Mouse (Mus musculus) lung, embryonic 15.5 days (tissue): ENCODE measurements at regions not wholly inside any gene's neighbourhood (a gene's known extent, or its start where the extent isn't known, plus 50 kb on each side); places are given as distances from the start of the nearest gene placed in this dataset.

ENCODE experiments used
- ATAC-seq: fragments of 200-750 bp; cut with Nextera tagmentation; 2 replicates; pipeline ENCODE4 v1.8.0; 2017; ENCODE audit warnings: moderate number of reproducible peaks, borderline replicate concordance; ENCODE audit not compliant: low FRiP score, low TSS enrichment; ENCODE audit errors: extremely low read depth
- H3K27ac ChIP-seq: fragments of 300-500 bp; sonication (generic); 2 replicates; pipeline ENCODE4 v1.5.1; 2015; ENCODE audit warnings: moderate library complexity, mild to moderate bottlenecking, inconsistent platforms
- H3K27me3 ChIP-seq: fragments of 300-500 bp; sonication (generic); 2 replicates; pipeline ENCODE4 v1.6.1; 2015; ENCODE audit warnings: inconsistent platforms
- H3K36me3 ChIP-seq: fragments of 300-500 bp; sonication (generic); 2 replicates; pipeline ENCODE4 v1.6.1; 2015; ENCODE audit warnings: inconsistent platforms
- H3K4me1 ChIP-seq: fragments of 300-500 bp; sonication (generic); 2 replicates; pipeline ENCODE4 v1.6.1; 2015; ENCODE audit warnings: inconsistent platforms
- H3K4me2 ChIP-seq: fragments of 300-500 bp; sonication (generic); 2 replicates; pipeline ENCODE4 v1.6.1; 2015; ENCODE audit warnings: inconsistent platforms, mild to moderate bottlenecking, moderate library complexity
- H3K4me3 ChIP-seq: fragments of 300-500 bp; sonication (generic); 2 replicates; pipeline ENCODE4 v1.5.1; 2015; ENCODE audit warnings: mild to moderate bottlenecking, inconsistent platforms
- H3K9ac ChIP-seq: fragments of 300-500 bp; sonication (generic); 2 replicates; pipeline ENCODE4 v1.6.1; 2015; ENCODE audit warnings: inconsistent platforms
- H3K9me3 ChIP-seq: fragments of 300-500 bp; sonication (generic); 2 replicates; pipeline ENCODE4 v1.6.1; 2016; ENCODE audit warnings: inconsistent platforms
- WGBS: fragments of 180-500 bp; shearing (Covaris S2); methylation state at CpG from one replicate; pipeline ENCODE4 v1.1.7; 2015; 5-methylcytosine and 5-hydroxymethylcytosine counted together

DNA sequence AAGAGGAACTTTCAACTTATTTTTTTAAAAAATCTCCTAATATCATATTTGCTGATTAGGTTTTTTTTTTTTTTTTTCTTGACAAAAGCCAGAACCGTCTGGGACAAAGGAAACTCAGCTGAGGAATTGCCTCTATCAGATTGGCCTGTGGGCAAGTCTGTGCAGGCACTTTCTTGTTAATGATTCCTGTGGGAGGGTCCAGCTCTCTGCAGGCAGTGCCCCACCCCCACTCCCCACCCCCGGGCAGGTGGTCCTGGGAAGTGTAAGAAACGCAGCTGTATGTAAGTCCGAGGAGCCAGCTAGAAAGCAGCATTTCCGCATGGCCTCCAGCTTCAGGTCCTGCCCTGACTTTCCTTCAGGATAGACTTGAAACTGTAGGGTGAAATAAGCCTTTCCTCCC is 377.7 kb downstream of the Sox2 start:
- no peak overlapping the region for H3K4me2 ChIP-seq
- 15% methylated on average over 5 of the region's 5 CpGs for WGBS
- H3K27ac ChIP-seq: no peak overlapping the region
- H3K36me3 ChIP-seq: no peaks in the 10 kb centered on the region
- no peaks in the 10 kb centered on the region for H3K4me1 ChIP-seq
- no peak overlapping the region for H3K9ac ChIP-seq
- ATAC-seq: no peak
- no peak overlapping the region for H3K4me3 ChIP-seq
- no peaks in the 10 kb centered on the region for H3K27me3 ChIP-seq
- no peaks in the 10 kb centered on the region for H3K9me3 ChIP-seq

- Histone ChIP-seq H3K36me3 (no peaks in the 10 kb centered on the region), H3K27ac (no peak overlapping the region), H3K4me3 (no peak overlapping the region), H3K4me1 (no peaks in the 10 kb centered on the region), H3K4me2 (no peak overlapping the region), H3K9ac (no peak overlapping the region), H3K9me3 (no peaks in the 10 kb centered on the region), H3K27me3 (no peaks in the 10 kb centered on the region)
- 80% methylated on average over 8 of the region's 8 CpGs for WGBS
- no peak for ATAC-seq
Observed at GRCm38 (mm10) chr3:35029924-35030323, 379.7 kb downstream of the Sox2 start.

GRCm38 (mm10) chr3:35033587-35033986 is 383.4 kb downstream of the Sox2 start:
- H3K4me3 ChIP-seq: no peak overlapping the region
- no peaks in the 10 kb centered on the region for H3K27me3 ChIP-seq
- no peak overlapping the region for H3K4me2 ChIP-seq
- H3K4me1 ChIP-seq: no peaks in the 10 kb centered on the region
- H3K36me3 ChIP-seq: no peaks in the 10 kb centered on the region
- ATAC-seq: no peak
- no peaks in the 10 kb centered on the region for H3K9me3 ChIP-seq
- 75% methylated on average over 8 of the region's 8 CpGs for WGBS
- no peak overlapping the region for H3K9ac ChIP-seq
- H3K27ac ChIP-seq: no peak overlapping the region

DNA sequence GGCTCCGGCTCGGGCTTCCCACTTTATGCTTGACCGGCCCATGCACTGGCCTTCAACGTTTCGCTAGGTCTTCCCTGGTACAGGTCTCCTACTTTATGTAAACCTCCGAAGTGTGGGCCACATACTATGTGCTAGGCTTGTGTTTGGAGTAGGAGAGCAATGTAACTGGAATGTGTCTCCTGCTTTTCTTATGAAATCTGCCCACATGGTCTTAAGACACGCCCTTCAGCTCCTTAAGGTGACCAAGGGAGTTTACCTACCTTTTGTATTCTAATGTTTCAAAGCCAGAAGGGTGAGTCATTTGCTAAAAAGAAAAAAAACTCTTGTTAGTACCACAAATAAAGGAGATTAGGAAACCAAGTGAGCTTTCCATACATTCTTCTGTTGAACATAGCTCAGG is 385.0 kb downstream of the Sox2 start:
- H3K27ac ChIP-seq: no peak overlapping the region
- H3K9me3 ChIP-seq: no peaks in the 10 kb centered on the region
- H3K9ac ChIP-seq: no peak overlapping the region
- no peak overlapping the region for H3K4me3 ChIP-seq
- H3K36me3 ChIP-seq: no peaks in the 10 kb centered on the region
- 75% methylated on average over 7 of the region's 7 CpGs for WGBS
- ATAC-seq: no peak
- H3K4me2 ChIP-seq: no peak overlapping the region
- no peaks in the 10 kb centered on the region for H3K27me3 ChIP-seq
- no peaks in the 10 kb centered on the region for H3K4me1 ChIP-seq

- ATAC-seq: no peak
- WGBS: 72% methylated on average over 2 of the region's 2 CpGs
- H3K4me3 ChIP-seq: no peak overlapping the region
- H3K4me1 ChIP-seq: no peaks in the 10 kb centered on the region
- H3K9me3 ChIP-seq: no peaks in the 10 kb centered on the region
- no peak overlapping the region for H3K4me2 ChIP-seq
- H3K9ac ChIP-seq: no peak overlapping the region
- no peaks in the 10 kb centered on the region for H3K27me3 ChIP-seq
- H3K36me3 ChIP-seq: no peaks in the 10 kb centered on the region
- H3K27ac ChIP-seq: no peak overlapping the region
Observed at GRCm38 (mm10) chr3:35043705-35044104, 393.5 kb downstream of the Sox2 start.

GRCm38 (mm10) chr3:35059438-35059837 is 409.2 kb downstream of the Sox2 start:
- H3K4me3 ChIP-seq: no peak overlapping the region
- H3K4me1 ChIP-seq: no peaks in the 10 kb centered on the region
- no peaks in the 10 kb centered on the region for H3K9me3 ChIP-seq
- no peak overlapping the region for H3K27ac ChIP-seq
- no peak overlapping the region for H3K9ac ChIP-seq
- no peak overlapping the region for H3K4me2 ChIP-seq
- H3K36me3 ChIP-seq: no peaks in the 10 kb centered on the region
- ATAC-seq: no peak
- 49% methylated on average over 4 of the region's 4 CpGs for WGBS
- H3K27me3 ChIP-seq: no peaks in the 10 kb centered on the region

- Histone ChIP-seq H3K27ac (no peak overlapping the region), H3K9me3 (no peaks in the 10 kb centered on the region), H3K9ac (no peak overlapping the region), H3K36me3 (no peaks in the 10 kb centered on the region), H3K4me3 (no peak overlapping the region), H3K4me2 (no peak overlapping the region), H3K4me1 (no peaks in the 10 kb centered on the region), H3K27me3 (no peaks in the 10 kb centered on the region)
- ATAC-seq: no peak
- 17% methylated on average over 10 of the region's 10 CpGs for whole genome bisulfite sequencing
Observed at GRCm38 (mm10) chr3:35060042-35060441, 409.8 kb downstream of the Sox2 start.

DNA sequence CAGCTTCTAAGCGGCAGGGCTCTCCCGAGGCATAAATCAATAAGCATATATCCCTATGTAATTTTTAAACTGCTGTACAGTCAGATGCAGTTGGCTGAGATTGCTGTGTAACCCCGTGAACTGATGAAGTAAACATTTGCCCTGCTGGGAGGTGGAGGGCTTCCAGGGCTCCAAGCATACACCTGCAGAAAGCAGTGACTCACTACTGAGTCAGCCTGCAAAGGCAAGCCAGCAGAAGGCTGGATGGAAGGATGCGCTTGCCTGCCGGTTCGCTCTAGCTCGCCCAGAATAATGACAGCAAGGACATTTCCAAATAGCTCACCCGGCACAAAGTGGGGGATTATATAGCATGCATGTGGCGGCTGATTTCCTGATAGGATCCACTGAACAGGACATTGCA is 416.6 kb downstream of the Sox2 start:
- Histone ChIP-seq H3K27ac (no peak overlapping the region), H3K27me3 (no peaks in the 10 kb centered on the region), H3K4me3 (no peak overlapping the region), H3K9ac (no peak overlapping the region), H3K9me3 (no peaks in the 10 kb centered on the region), H3K4me2 (no peak overlapping the region), H3K4me1 (no peaks in the 10 kb centered on the region), H3K36me3 (no peaks in the 10 kb centered on the region)
- ATAC-seq: no peak
- whole genome bisulfite sequencing: 33% methylated on average over 9 of the region's 9 CpGs

DNA sequence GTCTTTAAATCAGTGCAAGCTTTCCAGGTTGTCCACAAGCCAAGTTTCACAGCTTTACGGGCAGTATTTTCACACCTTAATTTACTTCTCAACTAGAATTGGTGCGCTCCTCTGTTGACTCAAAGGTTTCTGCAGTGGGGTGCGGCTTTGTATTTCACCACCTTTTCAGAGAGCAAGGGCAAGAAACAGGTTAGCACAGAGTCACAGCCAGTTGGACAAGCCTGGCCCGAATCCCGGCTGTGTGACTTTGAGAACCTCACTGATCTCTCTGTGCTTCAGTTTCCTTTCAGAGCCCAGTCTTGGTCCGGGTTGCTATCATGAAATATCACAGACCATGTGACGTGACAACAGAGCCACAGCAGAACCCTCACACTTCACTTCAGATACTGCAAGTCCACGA is 418.4 kb downstream of the Sox2 start:
- WGBS: 74% methylated on average over 8 of the region's 8 CpGs
- Histone ChIP-seq H3K27ac (no peak overlapping the region), H3K9me3 (no peaks in the 10 kb centered on the region), H3K36me3 (no peaks in the 10 kb centered on the region), H3K4me3 (no peak overlapping the region), H3K4me2 (no peak overlapping the region), H3K27me3 (no peaks in the 10 kb centered on the region), H3K9ac (no peak overlapping the region), H3K4me1 (no peaks in the 10 kb centered on the region)
- ATAC-seq: no peak

DNA sequence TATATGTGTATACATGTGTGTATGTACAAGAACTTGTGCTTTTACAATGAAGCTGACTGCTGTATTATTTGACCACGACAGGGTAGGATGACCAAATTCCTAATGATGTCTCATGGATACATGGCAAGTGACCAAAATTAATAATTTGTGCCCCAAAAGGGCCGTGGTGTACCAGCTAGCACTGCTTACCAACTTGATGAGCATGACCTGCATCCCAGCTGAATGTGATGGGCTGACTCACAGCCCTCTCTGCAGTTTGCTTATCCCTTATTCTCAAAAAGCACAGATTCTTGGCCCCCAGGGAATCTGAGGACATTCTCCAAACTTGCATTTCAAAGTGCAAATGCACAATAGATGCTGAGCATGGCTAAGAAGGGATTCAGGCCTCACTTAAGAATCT is 420.8 kb downstream of the Sox2 start:
- no peak overlapping the region for H3K4me3 ChIP-seq
- no peaks in the 10 kb centered on the region for H3K27me3 ChIP-seq
- no peak overlapping the region for H3K9ac ChIP-seq
- ATAC-seq: no peak
- no peaks in the 10 kb centered on the region for H3K4me1 ChIP-seq
- WGBS: 78% methylated on average over 2 of the region's 2 CpGs
- no peak overlapping the region for H3K27ac ChIP-seq
- H3K9me3 ChIP-seq: no peaks in the 10 kb centered on the region
- H3K36me3 ChIP-seq: no peaks in the 10 kb centered on the region
- no peak overlapping the region for H3K4me2 ChIP-seq

DNA sequence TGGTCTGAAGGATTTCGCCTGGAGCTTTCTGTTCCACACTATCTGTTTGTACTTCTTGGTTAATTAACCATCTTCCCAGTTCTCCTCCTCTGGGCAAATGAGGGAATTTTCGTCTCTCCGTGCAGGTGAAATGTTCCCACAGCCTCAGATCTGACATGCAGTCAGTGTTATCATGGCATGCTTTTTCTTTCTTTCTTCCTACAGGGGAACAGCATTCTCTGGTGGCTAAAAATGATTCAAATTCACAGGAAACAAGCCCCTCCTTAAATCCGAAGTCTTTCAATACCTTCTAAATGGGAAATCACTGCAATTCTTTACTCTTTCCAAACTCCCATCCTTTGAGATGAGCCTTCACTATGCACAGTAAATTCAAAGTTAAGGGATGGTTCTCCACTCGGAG is 429.7 kb downstream of the Sox2 start:
- no peaks in the 10 kb centered on the region for H3K4me1 ChIP-seq
- no peaks in the 10 kb centered on the region for H3K9me3 ChIP-seq
- no peaks in the 10 kb centered on the region for H3K36me3 ChIP-seq
- H3K9ac ChIP-seq: no peak overlapping the region
- no peak overlapping the region for H3K4me2 ChIP-seq
- H3K4me3 ChIP-seq: no peak overlapping the region
- ATAC-seq: no peak
- no peaks in the 10 kb centered on the region for H3K27me3 ChIP-seq
- no peak overlapping the region for H3K27ac ChIP-seq
- 57% methylated on average over 5 of the region's 5 CpGs for WGBS

DNA sequence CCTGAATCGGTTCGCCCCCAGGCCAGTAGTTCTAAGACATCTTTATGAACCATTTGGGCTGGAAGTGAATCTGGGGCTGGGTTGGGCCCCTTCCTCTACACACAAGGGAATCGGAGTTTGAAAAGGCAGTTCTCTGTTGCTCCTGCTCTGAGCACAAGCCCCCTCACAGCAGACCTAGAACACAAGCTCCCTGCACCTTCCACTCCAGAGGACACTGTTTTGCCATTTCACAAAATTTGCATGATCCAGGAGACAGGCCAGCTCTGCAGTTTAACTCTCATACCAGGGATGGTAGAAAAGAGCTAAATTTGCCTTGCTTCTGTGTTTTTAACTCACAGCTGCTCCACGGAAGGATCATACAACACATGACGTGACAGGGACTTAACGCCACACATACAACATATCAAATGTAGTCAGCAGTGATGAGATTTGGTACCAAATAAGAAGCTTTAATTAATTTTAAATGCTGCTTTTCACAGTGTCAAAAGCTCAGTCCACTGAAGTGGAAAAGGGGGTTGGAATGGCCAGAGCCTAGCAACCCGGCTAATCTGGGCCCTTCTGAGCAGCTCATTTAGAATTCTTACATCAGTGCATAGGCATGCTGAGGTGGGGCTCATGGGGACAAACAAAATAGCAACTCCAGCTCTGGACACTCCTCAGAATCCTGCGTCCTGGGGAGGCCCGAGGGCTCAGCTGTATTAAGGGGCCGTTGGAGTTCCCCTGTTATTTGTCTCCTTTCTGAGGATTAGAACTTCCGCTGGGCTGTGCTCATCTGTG is 434.1 kb downstream of the Sox2 start:
- Histone ChIP-seq H3K9ac (no peak overlapping the region), H3K36me3 (no peaks in the 10 kb centered on the region), H3K27me3 (no peaks in the 10 kb centered on the region), H3K4me3 (no peak overlapping the region), H3K4me2 (no peak overlapping the region), H3K9me3 (no peaks in the 10 kb centered on the region), H3K27ac (no peak overlapping the region), H3K4me1 (no peaks in the 10 kb centered on the region)
- peak; percentile 64; the same call in 1 of the 2 replicates for ATAC-seq
- WGBS: 64% methylated on average over 11 of the region's 11 CpGs
